Mouse (Mus musculus): Measurements from ENCODE around the gene Gsk3a.

DNA sequence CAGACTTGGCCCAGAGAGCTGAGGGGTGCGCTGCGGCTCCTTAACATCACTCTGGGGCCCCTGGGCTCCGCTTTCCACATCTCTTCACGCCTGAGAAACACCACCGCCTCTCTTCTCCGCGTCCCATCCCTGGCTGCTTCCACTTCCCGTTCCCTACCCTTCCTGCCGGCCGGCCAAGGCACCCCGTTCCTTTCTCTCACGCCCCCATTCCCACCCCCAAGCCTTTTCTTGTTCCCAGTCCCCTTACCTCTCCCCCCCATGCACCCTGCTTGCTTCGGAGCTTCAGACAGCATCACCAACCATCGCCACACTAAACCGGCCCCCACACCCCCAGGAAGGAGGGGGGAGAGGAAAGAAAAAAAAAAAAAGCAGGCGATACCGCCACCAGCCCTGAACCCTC is 59.3 kb downstream of the Gsk3a start:
- TF ChIP-seq CTCF (IDR thresholded peaks at IDR 0.05; ENCODE audit: control insufficient read depth, insufficient read depth, insufficient read length) (no peak), USF1 (IDR thresholded peaks at IDR 0.05; ENCODE audit: low read depth) (no peak), MYOD1 (IDR thresholded peaks at IDR 0.05; ENCODE audit: control insufficient read depth, insufficient read length, low read depth) (no peak), FOSL1 (IDR thresholded peaks at IDR 0.05; ENCODE audit: insufficient read depth, low read length, poor library complexity, severe bottlenecking) (no peak), CEBPB (IDR thresholded peaks at IDR 0.05; ENCODE audit: low read depth) (no peak), MAX (IDR thresholded peaks at IDR 0.05) (no peak), MYOG (IDR thresholded peaks at IDR 0.05; ENCODE audit: control insufficient read depth, extremely low read depth, insufficient read length) (no peak)
